Mouse (Mus musculus) ES-Bruce4 (cell line): Measurements from ENCODE around the gene Hivep1.

Experiments used
- CTCF ChIP-seq: IDR thresholded peaks from one replicate; pipeline ENCODE4 v1.8.1; 2011; ENCODE audit warnings: low read depth, low read length
- EP300 ChIP-seq: IDR thresholded peaks from 2 replicates; pipeline ENCODE4 v1.6.1; 2011; ENCODE audit warnings: low read depth, low read length; ENCODE audit not compliant: insufficient read depth
- POLR2A ChIP-seq: IDR thresholded peaks from one replicate; pipeline ENCODE4 v1.8.1; 2011; ENCODE audit warnings: low read length; ENCODE audit not compliant: insufficient read depth

DNA sequence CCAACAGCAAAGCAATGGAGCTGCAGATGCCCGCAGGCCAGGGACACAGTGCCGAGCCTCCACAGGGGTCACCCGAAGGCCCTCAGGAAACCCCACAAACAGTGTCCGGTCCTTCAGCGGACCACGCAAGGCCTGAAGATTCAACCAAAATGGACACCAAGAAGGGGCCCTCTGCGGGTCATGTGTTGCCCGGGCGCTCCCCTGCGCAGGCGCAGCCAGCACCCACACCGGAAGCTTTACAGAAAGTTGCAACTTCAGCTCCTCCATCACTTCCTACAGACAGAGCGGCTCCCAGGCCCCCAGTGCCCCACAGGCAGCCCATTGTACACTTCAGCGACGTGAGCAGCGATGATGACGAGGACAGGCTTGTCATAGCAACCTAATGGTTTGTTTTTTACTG, 132.3 kb downstream of the Hivep1 start:
- TF ChIP-seq CTCF (no peak), POLR2A (no peak), EP300 (no peak)
